Mouse (Mus musculus): ENCODE data around the gene Zfp729a. TPM values are rescaled to one million over a fixed set of nuclear protein-coding genes. Genes with fewer than 3 reads are reported as not detected.

Gene Zfp729a
- 8.1 TPM for polyA plus RNA-seq (2017; shearing (Covaris generic))

DNA sequence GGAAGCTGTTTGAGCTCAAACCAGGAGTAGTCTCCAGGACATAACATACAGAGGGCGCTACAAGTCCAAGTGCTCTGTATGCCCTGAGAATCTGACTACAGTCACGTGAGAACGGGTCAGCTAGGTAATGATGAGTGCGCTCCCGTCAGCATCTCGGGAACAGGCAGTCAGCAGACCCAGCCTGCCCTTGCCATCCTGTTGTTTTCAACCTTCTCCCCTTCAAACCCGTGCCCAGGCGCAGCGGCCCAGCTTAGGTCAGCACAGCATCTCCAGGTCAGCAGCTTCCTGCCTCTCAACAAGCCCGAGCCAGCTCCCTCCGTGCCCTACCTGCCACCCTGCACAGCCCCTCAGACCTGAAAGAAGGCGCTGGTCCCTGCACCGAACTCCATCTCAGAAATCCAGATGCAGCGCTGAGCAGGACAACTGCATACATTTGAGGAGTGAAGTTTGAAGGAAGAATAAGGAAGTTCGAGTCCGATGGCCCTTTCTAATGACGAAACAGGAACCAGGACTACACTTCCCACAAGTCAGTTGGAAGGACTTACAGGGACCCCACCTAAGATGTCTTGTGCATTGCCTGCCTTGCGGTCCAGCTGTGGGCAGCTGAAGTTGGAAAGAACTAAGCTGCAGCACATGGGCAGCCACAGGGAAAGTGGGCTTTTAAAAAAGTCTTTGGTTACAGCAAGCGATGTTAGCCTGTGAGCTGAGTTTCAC is at the start of gene Zfp729a, which contains the start of gene Gm49345:
Gene Zfp729a (minus strand): TSS at position 498 of the 714 bp plus-strand sequence.
Gene Gm49345 (minus strand): TSS at position 476 of the 714 bp plus-strand sequence.

DNA sequence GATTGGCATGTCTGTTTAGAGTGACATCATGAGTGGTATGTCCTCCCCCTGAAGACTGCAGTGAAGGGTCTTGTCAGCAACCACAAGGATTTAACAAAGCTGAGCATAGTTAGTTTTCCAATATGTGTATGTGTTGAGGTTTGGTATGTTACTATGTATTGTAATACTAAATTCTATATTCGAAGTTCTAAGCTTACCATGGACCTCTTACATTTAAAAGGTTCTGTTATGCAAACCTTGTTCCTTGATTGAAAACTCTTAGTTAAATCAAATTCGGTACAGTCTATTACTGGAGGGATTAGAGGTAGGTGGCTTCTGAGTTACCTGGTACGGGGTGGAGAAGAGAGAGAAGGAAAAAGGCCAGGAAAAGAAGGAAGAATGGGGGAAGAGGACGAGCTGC is 49.4 kb upstream of the Zfp729a start, which contains the start of gene Zfp738:
Gene Zfp738 (minus strand): TSS at position 101 of the 400 bp plus-strand sequence.

GRCm38 (mm10) chr13:67609066-67609876 is 28.3 kb downstream of the Zfp729a start, which contains the start of gene Zfp729b:
Gene Zfp729b (minus strand): TSS chr13:67609707.

Other genes starting within 250 kb of the Zfp729a start
- gene Zfp429, start 238.0 kb downstream of the Zfp729a start, polyA plus RNA-seq (2017; shearing (Covaris generic)): 29.7 TPM
- 3.3 TPM for gene Zfp459, start 216.4 kb downstream of the Zfp729a start, polyA plus RNA-seq (2017; shearing (Covaris generic))
- gene Zfp874a, start 186.2 kb downstream of the Zfp729a start, polyA plus RNA-seq (2017; shearing (Covaris generic)): 20.4 TPM
- gene Zfp874b, start 153.5 kb downstream of the Zfp729a start, polyA plus RNA-seq (2017; shearing (Covaris generic)): 13.3 TPM
- 19.6 TPM for gene Zfp58, start 137.2 kb downstream of the Zfp729a start, polyA plus RNA-seq (2017; shearing (Covaris generic))
- 1.5 TPM for gene Gm26965, start 111.6 kb downstream of the Zfp729a start, polyA plus RNA-seq (2017; shearing (Covaris generic))
- 58.4 TPM for gene Zfp87, start 111.6 kb downstream of the Zfp729a start, polyA plus RNA-seq (2017; shearing (Covaris generic))
- gene Zfp748, start 84.0 kb downstream of the Zfp729a start, polyA plus RNA-seq (2017; shearing (Covaris generic)): 22.5 TPM
- 8.2 TPM for gene Zfp729b, start 28.1 kb downstream of the Zfp729a start, polyA plus RNA-seq (2017; shearing (Covaris generic))
- gene Gm49345, start within 50 bp of the Zfp729a start, polyA plus RNA-seq (2017; shearing (Covaris generic)): 5.4 TPM
- gene Zfp738, start 49.3 kb upstream of the Zfp729a start, polyA plus RNA-seq (2017; shearing (Covaris generic)): 25.0 TPM
- gene Zfp65, start 91.4 kb upstream of the Zfp729a start, polyA plus RNA-seq (2017; shearing (Covaris generic)): 12.0 TPM
- gene Zfp85, start 117.4 kb upstream of the Zfp729a start, polyA plus RNA-seq (2017; shearing (Covaris generic)): 10.1 TPM
- gene Zfp493, start 141.9 kb upstream of the Zfp729a start, polyA plus RNA-seq (2017; shearing (Covaris generic)): 2.1 TPM
- gene Zfp273, start 175.9 kb upstream of the Zfp729a start, polyA plus RNA-seq (2017; shearing (Covaris generic)): 7.4 TPM
- gene Gm10037, start 193.3 kb upstream of the Zfp729a start, polyA plus RNA-seq (2017; shearing (Covaris generic)): 0.76 TPM
- 0.55 TPM for gene BC048507, start 225.5 kb upstream of the Zfp729a start, polyA plus RNA-seq (2017; shearing (Covaris generic))

Measured in CD4-positive, CD25-positive, alpha-beta regulatory T cell, adult 9 weeks (primary cell).